Mouse (Mus musculus): ENCODE results near the gene Gm4847.

Gene Gm4847

GRCm38 (mm10) chr1:166647593-166647992 is at the start of gene Gm4847:
Gene Gm4847 (minus strand): TSS chr1:166647693.
- no peak for DNase-seq (ENCODE audit: low spot score)

- no peak for DNase-seq (ENCODE audit: low spot score)
These were observed 34.3 kb upstream of the Gm4847 start, which contains the start of gene Fmo9 for GRCm38 (mm10) chr1:166681745-166682144. Gene Fmo9 (minus strand): TSS chr1:166681845.

- DNase-seq (ENCODE audit: low spot score) = no peak
These were observed 21.8 kb upstream of the Gm4847 start for GRCm38 (mm10) chr1:166669264-166669663.

GRCm38 (mm10) chr1:166660800-166661199 is 13.3 kb upstream of the Gm4847 start:
- DNase-seq (ENCODE audit: low spot score) = no peak

All from testis, postnatal 10 days (tissue).